Mouse (Mus musculus) cerebellum, adult 9-10 months (tissue): ENCODE results near the gene Cep170b.

ENCODE experiments used
- DNase-seq: peaks from one replicate; pipeline ENCODE4 v3.0.0; 2022

Gene Cep170b

DNA sequence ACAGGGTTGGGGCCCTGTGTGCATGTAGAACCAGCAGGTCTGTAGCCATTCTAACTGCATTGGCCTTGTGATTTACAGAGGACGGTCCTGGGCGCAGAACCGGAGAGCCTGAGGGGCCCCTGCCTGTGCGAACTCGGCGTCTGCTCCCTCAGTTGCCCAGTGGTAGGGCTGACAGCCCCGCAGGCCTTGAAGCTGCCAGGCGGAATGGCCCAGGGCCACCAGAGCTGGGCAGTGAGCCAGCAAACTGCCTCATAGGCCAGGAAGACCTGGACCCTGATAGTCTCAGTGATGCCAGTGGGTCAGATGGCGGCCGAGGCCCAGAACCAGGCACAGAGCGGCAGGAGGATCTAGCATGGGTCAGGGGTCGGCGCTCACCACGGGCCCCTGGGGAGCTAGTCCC is 17.5 kb downstream of the Cep170b start:
- peak; percentile 97 for DNase-seq

GRCm38 (mm10) chr12:112738281-112739022 is 18.2 kb downstream of the Cep170b start:
- peak; percentile 67 for DNase-seq

DNA sequence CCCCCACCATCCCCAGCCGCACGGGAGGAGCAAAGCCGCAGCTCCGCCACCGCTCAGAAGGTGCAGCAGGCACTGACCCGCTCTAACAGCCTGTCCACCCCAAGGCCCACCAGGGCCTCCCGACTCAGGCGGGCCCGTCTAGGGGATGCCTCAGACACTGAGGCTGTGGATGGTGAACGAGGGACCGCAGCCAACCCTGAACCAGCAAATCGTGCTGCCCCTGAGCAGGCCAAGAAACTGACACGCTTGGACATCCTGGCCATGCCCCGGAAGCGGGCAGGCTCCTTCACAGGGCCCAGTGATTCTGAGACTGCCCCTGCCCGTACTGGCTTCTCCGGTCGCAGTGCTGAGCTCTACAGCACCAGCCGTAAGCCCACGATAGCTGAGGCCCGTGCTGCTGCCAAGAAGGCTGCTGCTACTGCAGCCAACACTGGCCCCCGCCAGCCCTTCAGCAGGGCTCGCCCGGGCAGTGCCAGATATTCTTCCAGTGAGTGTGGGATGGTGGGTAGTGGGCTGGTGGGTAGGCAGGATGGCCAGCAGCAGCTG is 18.8 kb downstream of the Cep170b start:
- peak; percentile 50 for DNase-seq

DNA sequence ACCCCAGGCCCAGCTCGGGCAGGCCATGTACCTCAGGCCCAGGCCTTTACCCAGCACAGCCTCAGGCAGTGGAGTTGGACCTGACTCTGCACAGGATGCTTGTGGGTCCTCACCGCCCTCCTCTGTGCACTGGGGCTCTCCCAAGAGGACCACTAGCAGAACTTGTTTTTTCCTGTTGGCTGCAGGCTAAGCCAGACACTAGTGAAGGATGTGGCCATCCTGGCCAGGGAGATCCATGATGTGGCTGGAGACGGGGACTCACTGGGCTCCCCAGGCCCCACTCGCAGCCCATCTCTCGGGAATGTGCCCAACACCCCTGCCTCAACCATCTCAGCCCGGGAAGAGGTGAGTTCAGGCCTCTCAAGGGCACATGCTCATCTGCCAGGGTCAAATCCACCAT is 22.5 kb downstream of the Cep170b start:
- DNase-seq: no peak

DNA sequence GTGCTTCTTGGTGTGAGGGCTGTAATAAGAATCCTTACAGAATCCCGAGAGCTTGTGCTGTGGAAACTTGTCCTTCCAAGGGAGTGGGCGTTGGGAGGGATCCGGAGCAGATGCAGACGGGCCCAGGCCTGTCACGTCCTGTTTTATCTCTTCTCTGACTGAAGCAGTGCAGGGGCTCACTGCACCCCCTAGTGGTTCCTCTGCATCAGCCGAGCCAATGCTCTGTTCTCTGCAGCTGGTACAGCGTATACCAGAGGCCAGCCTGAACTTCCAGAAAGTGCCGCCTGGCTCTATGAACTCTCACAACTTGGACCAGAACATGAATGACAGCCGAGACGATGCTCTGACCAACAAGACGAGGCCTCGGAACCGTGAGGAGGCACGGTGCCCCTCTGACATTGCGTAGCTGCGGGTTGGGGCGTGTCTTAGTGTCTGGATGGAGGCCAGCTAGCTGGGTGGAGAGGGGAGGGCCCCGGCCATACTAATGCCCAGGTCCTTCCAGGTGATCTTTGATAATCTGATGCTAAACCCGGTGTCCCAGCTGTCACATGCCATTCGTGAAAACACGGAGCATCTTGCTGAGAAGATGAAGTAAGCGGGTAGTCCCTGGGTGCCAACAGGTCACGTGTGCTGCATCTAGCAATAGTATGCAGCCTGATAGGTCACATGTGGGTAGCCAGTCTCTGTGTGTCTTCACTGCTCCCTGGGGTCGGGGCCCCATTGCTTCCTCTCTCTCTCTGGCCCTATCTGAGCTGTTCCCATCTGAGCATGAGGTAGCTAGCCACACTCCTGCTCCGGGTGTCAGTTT is 23.1 kb downstream of the Cep170b start:
- peak; percentile 79 for DNase-seq

GRCm38 (mm10) chr12:112744211-112744610 is 24.0 kb downstream of the Cep170b start:
- peak; percentile 10 for DNase-seq

- DNase-seq: peak; percentile 52
Observed at GRCm38 (mm10) chr12:112744891-112745580, 24.8 kb downstream of the Cep170b start.

DNA sequence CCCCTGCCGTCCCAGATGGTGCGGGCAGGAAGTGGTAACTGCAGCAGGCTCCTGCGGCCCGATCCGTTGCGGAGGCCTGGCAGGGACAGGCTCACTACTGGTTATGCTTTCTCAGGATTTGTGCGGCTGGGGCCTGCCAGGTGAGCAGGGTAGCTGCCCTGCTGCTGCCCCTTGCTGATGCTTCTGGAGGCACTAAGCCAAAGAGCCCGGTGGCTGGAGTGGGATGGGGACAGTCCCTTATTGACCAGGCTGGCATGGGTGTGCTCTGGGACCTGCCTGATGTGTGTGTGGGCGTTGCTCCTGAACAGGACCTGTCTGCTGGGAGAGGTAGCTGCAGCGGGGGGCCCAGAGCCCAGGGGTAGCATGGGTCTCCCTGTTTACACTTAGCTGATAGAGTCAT is 25.5 kb downstream of the Cep170b start:
- DNase-seq: peak; percentile 44

DNA sequence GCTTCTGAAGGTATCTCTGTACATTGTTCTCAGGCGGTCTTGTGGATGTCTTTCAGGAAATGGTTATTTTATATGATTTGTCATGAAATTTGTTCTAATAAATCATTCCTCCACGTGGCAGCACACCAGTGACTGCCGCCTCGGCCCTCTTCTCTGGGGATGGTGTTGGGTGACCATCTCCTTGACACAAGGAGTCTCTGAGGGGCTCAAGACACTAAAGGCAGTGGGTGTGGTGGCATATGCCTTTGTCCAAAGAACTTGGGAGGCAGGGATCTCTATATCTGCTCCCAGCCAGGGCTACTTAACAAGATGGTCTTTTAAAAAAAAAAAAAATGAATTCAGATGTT is 26.2 kb downstream of the Cep170b start:
- DNase-seq: no peak

DNA sequence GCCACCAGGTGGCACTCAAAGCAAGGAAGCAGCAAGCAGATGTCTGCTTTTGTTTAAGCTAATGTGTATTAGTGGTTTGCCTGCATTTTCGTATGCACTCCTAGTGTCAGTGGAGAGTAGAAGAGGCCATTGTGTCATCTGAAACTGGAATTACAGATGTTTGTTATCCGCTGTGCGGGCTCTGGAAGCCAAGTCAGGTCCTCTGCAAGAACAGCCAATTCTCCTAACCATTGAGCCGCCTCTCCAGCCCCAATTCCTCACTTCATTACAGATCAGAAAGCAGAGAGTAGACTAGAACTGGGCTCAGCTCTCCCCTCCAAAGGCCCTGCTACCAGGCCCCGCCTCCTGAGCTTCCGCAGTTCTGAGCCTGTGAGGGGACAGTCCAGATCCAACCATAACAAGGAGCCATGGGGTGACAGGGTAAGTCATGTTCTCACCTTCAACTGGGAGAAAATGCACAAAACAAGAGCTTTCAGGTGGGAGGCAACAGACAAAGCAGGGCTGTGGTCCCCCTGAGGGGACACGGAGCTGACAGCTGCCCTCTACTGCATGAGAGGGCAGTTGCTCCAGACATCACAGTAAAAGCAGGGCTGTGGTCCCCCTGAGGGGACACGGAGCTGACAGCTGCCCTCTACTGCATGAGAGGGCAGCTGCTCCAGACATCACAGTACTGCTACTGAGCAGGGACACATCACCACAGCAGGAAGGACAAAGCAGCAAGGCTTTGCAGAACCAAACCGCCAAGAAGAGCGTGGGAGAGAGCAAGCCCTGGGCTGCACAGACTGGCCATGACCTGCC is 26.8 kb downstream of the Cep170b start:
- DNase-seq: peak; percentile 70

GRCm38 (mm10) chr12:112747606-112747970 is 27.3 kb downstream of the Cep170b start:
- DNase-seq: no peak

DNA sequence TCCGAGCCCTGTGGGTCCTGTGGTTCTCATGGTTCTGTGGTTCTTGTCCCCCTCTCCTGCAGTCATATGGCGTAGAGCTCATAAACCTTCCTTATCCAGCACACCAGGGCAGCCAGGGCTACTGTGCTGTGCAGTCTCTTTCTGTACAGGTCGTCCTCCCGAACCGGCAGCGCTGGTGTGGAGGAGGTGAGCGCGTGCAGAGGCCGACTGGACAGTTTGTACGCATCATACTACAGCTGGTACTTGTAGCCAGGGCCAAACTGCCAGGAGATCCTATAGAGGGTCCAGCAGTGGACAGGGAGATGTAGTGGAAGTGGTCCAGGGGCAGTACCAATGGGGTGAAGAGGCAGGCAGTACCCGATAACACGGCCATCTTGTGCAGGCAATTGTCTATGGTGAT is 30.7 kb downstream of the Cep170b start:
- no peak for DNase-seq

GRCm38 (mm10) chr12:112752399-112752798 is 32.1 kb downstream of the Cep170b start:
- DNase-seq: no peak

- no peak for DNase-seq
Observed at GRCm38 (mm10) chr12:112755900-112756299, 35.6 kb downstream of the Cep170b start.

- DNase-seq: no peak
Observed at GRCm38 (mm10) chr12:112757896-112758295, 37.6 kb downstream of the Cep170b start.

GRCm38 (mm10) chr12:112759471-112759870 is 39.2 kb downstream of the Cep170b start:
- DNase-seq: no peak

GRCm38 (mm10) chr12:112760154-112760926 is 40.1 kb downstream of the Cep170b start, which contains the start of gene Pld4:
Gene Pld4, plus strand, starts transcription at chr12:112760655.
- no peak for DNase-seq

DNA sequence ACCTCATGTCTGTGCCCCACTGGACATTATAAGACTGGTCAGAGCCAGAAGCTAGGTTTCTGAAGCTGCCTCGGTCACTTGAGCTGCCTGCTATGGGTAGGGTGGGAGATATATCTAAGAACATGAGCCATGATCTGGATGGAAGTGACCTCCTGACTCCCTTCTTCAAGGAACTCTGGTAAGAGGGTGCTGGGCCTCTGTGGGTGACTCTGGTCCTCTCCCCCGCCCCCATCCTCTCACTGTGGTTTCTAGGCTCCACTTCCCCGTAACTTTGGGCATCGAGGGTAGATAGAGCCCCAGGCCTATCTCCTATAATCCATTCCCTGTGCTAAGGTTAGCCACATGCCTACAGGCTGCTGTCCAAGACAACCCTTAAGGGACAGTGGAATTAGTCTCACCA is 41.2 kb downstream of the Cep170b start:
- no peak for DNase-seq

- no peak for DNase-seq
Observed at GRCm38 (mm10) chr12:112762018-112762417, 41.8 kb downstream of the Cep170b start.

DNA sequence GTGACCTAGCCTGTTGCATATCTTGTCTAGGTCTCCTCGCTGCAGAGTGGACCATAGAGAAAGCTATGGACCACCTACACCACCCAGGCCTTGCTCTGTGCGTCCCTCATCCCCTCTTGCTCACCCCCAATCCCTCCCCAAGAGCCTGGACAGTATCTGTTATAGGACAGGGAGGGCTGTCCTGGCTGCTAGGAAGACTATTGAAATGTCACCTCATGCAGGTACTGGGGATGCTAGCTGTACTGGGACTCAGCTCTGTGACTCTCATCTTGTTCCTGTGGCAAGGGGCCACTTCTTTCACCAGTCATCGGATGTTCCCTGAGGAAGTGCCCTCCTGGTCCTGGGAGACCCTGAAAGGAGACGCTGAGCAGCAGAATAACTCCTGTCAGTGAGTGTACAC is 42.9 kb downstream of the Cep170b start:
- no peak for DNase-seq

DNA sequence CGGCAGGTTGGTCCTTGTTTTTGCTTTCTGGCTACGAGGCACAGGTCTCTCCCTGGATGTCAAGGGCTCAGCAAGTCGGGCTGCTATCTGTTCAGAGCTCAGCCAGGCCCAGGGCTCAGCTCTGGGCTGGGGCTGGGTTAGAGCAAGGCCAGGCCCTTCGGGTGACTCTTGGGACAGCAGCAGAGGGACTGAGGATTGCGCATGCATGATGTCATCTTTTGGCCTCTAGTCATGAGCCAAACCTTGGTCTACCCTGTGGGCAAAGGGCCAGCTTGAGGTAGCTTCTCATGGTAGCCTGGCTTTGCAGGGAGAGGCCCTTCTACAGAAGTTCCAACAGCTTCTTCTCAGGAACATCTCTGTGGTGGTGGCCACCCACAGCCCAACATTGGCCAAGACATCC is 43.9 kb downstream of the Cep170b start:
- no peak for DNase-seq

DNA sequence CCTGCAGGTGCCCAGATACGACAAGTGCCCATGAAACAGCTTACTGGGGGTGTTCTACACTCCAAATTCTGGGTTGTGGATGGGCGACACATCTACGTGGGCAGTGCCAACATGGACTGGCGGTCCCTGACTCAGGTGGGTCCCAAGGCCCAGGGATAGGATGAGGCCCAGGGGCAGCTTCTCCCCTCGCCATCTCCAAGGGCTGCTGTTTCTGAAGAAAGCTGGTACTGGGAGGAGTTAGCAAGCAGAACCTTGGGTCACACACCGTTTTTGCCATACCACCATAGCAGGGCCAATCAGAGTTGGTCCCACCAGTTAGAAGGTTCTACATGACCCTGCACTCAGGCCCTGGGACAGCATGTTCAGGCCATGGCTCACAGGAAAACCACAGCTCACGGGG is 44.7 kb downstream of the Cep170b start:
- no peak for DNase-seq
